Mouse (Mus musculus): ENCODE results near the gene Xylt1.

DNA sequence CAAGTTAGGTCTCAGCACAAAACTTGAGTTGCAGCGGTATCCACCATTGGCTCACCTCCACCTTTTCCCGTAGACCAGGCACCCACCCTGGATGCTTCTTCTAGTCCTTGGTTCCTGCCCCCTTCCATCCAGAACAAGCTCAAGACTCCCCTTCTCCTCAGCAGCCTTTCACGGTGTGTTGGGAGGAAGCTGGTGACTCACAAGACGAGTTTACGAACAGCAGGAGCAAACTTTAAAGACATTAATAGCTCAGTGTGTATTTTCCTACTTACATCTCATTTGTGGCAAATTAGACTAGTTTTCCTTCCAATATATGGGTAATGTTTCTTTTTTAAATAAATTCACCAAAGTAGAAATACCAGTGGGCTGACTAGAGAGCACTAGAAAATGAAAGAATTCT lies 110.7 kb downstream of the Xylt1 start:
- TF ChIP-seq CTCF (IDR thresholded peaks at IDR 0.05; ENCODE audit: insufficient read depth, low read length): no peak
- no peak for TF ChIP-seq POLR2A (IDR thresholded peaks at IDR 0.05; ENCODE audit: borderline replicate concordance, extremely low read depth, low read depth, low read length)
